Mouse (Mus musculus): Measurements from ENCODE around the gene Camk2g. TPM values are rescaled to one million over a fixed set of nuclear protein-coding genes. Genes with fewer than 3 reads are reported as not detected.
A peak's percentile ranks its signal among the peaks of the same experiment; 100 is the strongest.

Gene Camk2g
- polyA plus RNA-seq, 1 experiment from 2014 or later, result 36.5 TPM

- peaks cover 8% of the 10 kb centered on the region; the same call in 1 of the 2 replicates for H3K4me1 ChIP-seq (replicated peaks; ENCODE audit: insufficient read depth, low read length)
- TF ChIP-seq CTCF (IDR thresholded peaks at IDR 0.05; ENCODE audit: low read depth), result no peak
- no peak overlapping the region for H3K27ac ChIP-seq
- no peak overlapping the region for H3K9ac ChIP-seq (ENCODE audit: low read depth, low read length)
- H3K36me3 ChIP-seq (ENCODE audit: insufficient read depth, low read length), result no peaks in the 10 kb centered on the region
- H3K27me3 ChIP-seq (ENCODE audit: insufficient read depth, low read length), result no peaks in the 10 kb centered on the region
- H3K4me2 ChIP-seq (ENCODE audit: low read length), result no peak overlapping the region
- ATAC-seq (replicated peaks; ENCODE audit: low FRiP score, low read depth), result no peak
- H3K9me3 ChIP-seq (replicated peaks; ENCODE audit: low read length), result no peaks in the 10 kb centered on the region
- 66% methylated on average over 7 of the region's 7 CpGs for WGBS
- no peak for DNase-seq (ENCODE audit: low spot score)
- no peak overlapping the region for H3K4me3 ChIP-seq (replicated peaks; ENCODE audit: low read depth, low read length)
Observed at GRCm38 (mm10) chr14:20834136-20834535, 40.2 kb upstream of the Camk2g start.

GRCm38 (mm10) chr14:20833525-20833924 lies 39.6 kb upstream of the Camk2g start:
- Histone ChIP-seq H3K27me3 (ENCODE audit: insufficient read depth, low read length) (no peaks in the 10 kb centered on the region), H3K4me3 (replicated peaks; ENCODE audit: low read depth, low read length) (no peak overlapping the region), H3K4me1 (replicated peaks; ENCODE audit: insufficient read depth, low read length) (peaks cover 8% of the 10 kb centered on the region; the same call in 1 of the 2 replicates), H3K27ac (no peak overlapping the region), H3K36me3 (ENCODE audit: insufficient read depth, low read length) (no peaks in the 10 kb centered on the region), H3K9ac (ENCODE audit: low read depth, low read length) (no peak overlapping the region), H3K9me3 (replicated peaks; ENCODE audit: low read length) (no peaks in the 10 kb centered on the region), H3K4me2 (ENCODE audit: low read length) (no peak overlapping the region)
- WGBS, result 94% methylated on average over 4 of the region's 4 CpGs
- DNase-seq (ENCODE audit: low spot score) (no peak), ATAC-seq (replicated peaks; ENCODE audit: low FRiP score, low read depth) (no peak)
- TF ChIP-seq CTCF (IDR thresholded peaks at IDR 0.05; ENCODE audit: low read depth), result no peak

GRCm38 (mm10) chr14:20831915-20832314 lies 38.0 kb upstream of the Camk2g start:
- H3K4me2 ChIP-seq (ENCODE audit: low read length), result no peak overlapping the region
- no peak for ATAC-seq (replicated peaks; ENCODE audit: low FRiP score, low read depth)
- H3K27me3 ChIP-seq (ENCODE audit: insufficient read depth, low read length), result no peaks in the 10 kb centered on the region
- no peak overlapping the region for H3K4me3 ChIP-seq (replicated peaks; ENCODE audit: low read depth, low read length)
- no peak for TF ChIP-seq CTCF (IDR thresholded peaks at IDR 0.05; ENCODE audit: low read depth)
- no peaks in the 10 kb centered on the region for H3K9me3 ChIP-seq (replicated peaks; ENCODE audit: low read length)
- DNase-seq (ENCODE audit: low spot score), result no peak
- peaks cover 8% of the 10 kb centered on the region; the same call in 1 of the 2 replicates for H3K4me1 ChIP-seq (replicated peaks; ENCODE audit: insufficient read depth, low read length)
- H3K36me3 ChIP-seq (ENCODE audit: insufficient read depth, low read length), result no peaks in the 10 kb centered on the region
- H3K9ac ChIP-seq (ENCODE audit: low read depth, low read length), result no peak overlapping the region
- H3K27ac ChIP-seq, result no peak overlapping the region
- 77% methylated on average over 1 of the region's 1 CpGs for WGBS

GRCm38 (mm10) chr14:20831141-20831910 lies 37.4 kb upstream of the Camk2g start:
- H3K4me3 ChIP-seq (replicated peaks; ENCODE audit: low read depth, low read length), result no peak overlapping the region
- no peaks in the 10 kb centered on the region for H3K27me3 ChIP-seq (ENCODE audit: insufficient read depth, low read length)
- ATAC-seq (replicated peaks; ENCODE audit: low FRiP score, low read depth) (no peak; the same call in 1 of the 2 replicates), DNase-seq (ENCODE audit: low spot score) (peak; percentile 73)
- H3K36me3 ChIP-seq (ENCODE audit: insufficient read depth, low read length), result no peaks in the 10 kb centered on the region
- no peak overlapping the region for H3K27ac ChIP-seq
- no peak overlapping the region for H3K4me2 ChIP-seq (ENCODE audit: low read length)
- no peaks in the 10 kb centered on the region for H3K9me3 ChIP-seq (replicated peaks; ENCODE audit: low read length)
- TF ChIP-seq CTCF (IDR thresholded peaks at IDR 0.05; ENCODE audit: low read depth), result no peak
- no peak overlapping the region for H3K9ac ChIP-seq (ENCODE audit: low read depth, low read length)
- 41% methylated on average over 9 of the region's 9 CpGs for WGBS
- peaks cover 8% of the 10 kb centered on the region; the same call in 1 of the 2 replicates for H3K4me1 ChIP-seq (replicated peaks; ENCODE audit: insufficient read depth, low read length)

GRCm38 (mm10) chr14:20829523-20830366 lies 35.9 kb upstream of the Camk2g start:
- Histone ChIP-seq H3K27ac (0 out of 2 replicates have a peak overlapping the region, but pooled peaks have one; percentile 42), H3K9ac (ENCODE audit: low read depth, low read length) (no peak overlapping the region), H3K4me2 (ENCODE audit: low read length) (no peak overlapping the region), H3K36me3 (ENCODE audit: insufficient read depth, low read length) (no peaks in the 10 kb centered on the region), H3K4me1 (replicated peaks; ENCODE audit: insufficient read depth, low read length) (peaks cover 8% of the 10 kb centered on the region; the same call in 1 of the 2 replicates), H3K27me3 (ENCODE audit: insufficient read depth, low read length) (no peaks in the 10 kb centered on the region), H3K4me3 (replicated peaks; ENCODE audit: low read depth, low read length) (no peak overlapping the region), H3K9me3 (replicated peaks; ENCODE audit: low read length) (no peaks in the 10 kb centered on the region)
- no peak for DNase-seq (ENCODE audit: low spot score)
- TF ChIP-seq CTCF (IDR thresholded peaks at IDR 0.05; ENCODE audit: low read depth), result no peak
- WGBS, result 67% methylated on average over 12 of the region's 12 CpGs
- ATAC-seq (replicated peaks; ENCODE audit: low FRiP score, low read depth), result no peak

GRCm38 (mm10) chr14:20828524-20828923 lies 34.6 kb upstream of the Camk2g start:
- ATAC-seq (replicated peaks; ENCODE audit: low FRiP score, low read depth), result no peak
- Histone ChIP-seq H3K4me3 (replicated peaks; ENCODE audit: low read depth, low read length) (no peak overlapping the region), H3K4me2 (ENCODE audit: low read length) (no peak overlapping the region), H3K27ac (no peak overlapping the region), H3K9ac (ENCODE audit: low read depth, low read length) (no peak overlapping the region), H3K27me3 (ENCODE audit: insufficient read depth, low read length) (no peaks in the 10 kb centered on the region), H3K36me3 (ENCODE audit: insufficient read depth, low read length) (no peaks in the 10 kb centered on the region), H3K9me3 (replicated peaks; ENCODE audit: low read length) (no peaks in the 10 kb centered on the region), H3K4me1 (replicated peaks; ENCODE audit: insufficient read depth, low read length) (peaks cover 8% of the 10 kb centered on the region; the same call in 1 of the 2 replicates)
- no peak for TF ChIP-seq CTCF (IDR thresholded peaks at IDR 0.05; ENCODE audit: low read depth)
- no peak for DNase-seq (ENCODE audit: low spot score)
- WGBS, result 88% methylated on average over 3 of the region's 3 CpGs

All from kidney, postnatal 0 days (tissue).